Mouse (Mus musculus): ENCODE measurements around the gene Noto. TPM values are rescaled to one million over a fixed set of nuclear protein-coding genes. Genes with fewer than 3 reads are reported as not detected.

The Noto gene
- polyA plus RNA-seq, 1 experiment from 2014 or later = not detected

DNA sequence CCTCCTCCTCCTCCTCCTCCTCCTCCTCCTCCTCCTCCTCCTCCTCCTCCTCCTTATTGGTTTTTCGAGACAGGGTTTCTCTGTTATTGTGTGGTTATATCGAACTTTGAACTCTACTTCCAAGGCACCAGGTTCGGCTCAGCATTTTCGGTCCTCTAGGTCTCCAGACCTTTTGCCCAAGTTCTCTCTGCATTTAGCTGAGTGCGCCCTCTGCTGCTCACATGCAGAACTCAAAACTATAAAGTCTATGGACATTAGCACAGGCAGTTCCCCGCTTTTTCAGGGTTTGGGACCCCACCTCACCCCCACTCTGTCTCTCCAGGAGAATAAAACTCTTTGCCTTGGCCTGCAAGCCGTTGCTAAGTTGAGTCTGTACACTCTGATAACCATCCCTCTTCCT, 31.9 kb upstream of the Noto start:
- H3K4me1 ChIP-seq (replicated peaks) = no peaks in the 10 kb centered on the region
- no peak for ATAC-seq (ENCODE audit: low read depth)
- WGBS = 34% methylated on average over 6 of the region's 7 CpGs

DNA sequence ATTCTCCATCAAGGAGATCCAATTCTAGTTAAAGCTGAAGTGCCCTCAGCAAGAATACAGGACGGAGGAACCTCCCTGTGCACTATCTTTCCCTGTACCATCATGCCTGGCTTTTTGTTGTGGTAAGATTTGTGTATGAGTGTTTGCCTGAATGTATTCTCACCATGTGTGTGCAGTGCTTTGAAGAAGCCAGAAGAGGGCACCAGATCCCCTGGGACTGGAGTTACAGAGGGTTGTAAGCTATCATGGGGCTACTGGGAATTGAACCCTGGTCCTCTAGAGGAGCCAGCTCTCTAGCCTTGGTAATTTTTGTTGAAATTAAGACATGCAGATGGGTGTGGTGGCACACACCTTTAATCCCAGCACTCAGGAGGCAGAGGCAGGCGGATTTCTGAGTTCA, 28.3 kb upstream of the Noto start:
- no peak overlapping the region for H3K27ac ChIP-seq (replicated peaks)
- no peak overlapping the region for H3K4me2 ChIP-seq
- no peak overlapping the region for H3K9ac ChIP-seq
- H3K4me1 ChIP-seq (replicated peaks) = no peaks in the 10 kb centered on the region
- whole genome bisulfite sequencing = 96% methylated on average over 2 of the region's 2 CpGs
- 0 out of 2 replicates have a peak, but pooled peaks cover 4% of the 10 kb centered on the region for H3K27me3 ChIP-seq
- H3K36me3 ChIP-seq = no peaks in the 10 kb centered on the region
- H3K9me3 ChIP-seq = no peaks in the 10 kb centered on the region
- ATAC-seq (ENCODE audit: low read depth) = no peak
- H3K4me3 ChIP-seq = no peak overlapping the region

More for the DNA sequence above, 31.9 kb upstream of the Noto start:
- H3K4me2 ChIP-seq = no peak overlapping the region
- H3K27ac ChIP-seq (replicated peaks) = no peak overlapping the region
- H3K36me3 ChIP-seq = no peaks in the 10 kb centered on the region
- no peaks in the 10 kb centered on the region for H3K9me3 ChIP-seq
- no peak overlapping the region for H3K4me3 ChIP-seq
- H3K27me3 ChIP-seq = peaks cover 10% of the 10 kb centered on the region; the same call in 1 of the 2 replicates
- H3K9ac ChIP-seq = no peak overlapping the region

DNA sequence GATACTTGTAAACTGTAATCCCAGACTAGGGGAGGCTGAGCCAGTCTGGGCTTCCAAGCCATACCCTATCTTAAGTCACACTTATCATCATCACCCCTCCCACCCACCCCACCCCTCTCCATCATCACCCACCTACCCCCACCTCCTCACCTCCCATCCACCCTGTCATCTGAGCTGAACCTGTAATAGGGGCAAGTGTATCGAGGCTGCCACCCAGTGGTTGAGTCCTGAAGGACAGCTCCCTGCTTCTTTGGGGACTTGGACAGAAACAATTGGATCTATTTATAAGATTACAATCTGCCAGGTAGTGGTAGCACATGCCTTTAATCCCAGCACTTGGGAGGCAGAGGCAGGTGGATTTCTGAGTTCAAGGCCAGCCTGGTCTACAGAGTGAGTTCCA, 26.5 kb upstream of the Noto start:
- Histone ChIP-seq H3K4me1 (replicated peaks) (no peaks in the 10 kb centered on the region), H3K9ac (no peak overlapping the region), H3K36me3 (no peaks in the 10 kb centered on the region), H3K27ac (replicated peaks) (no peak overlapping the region), H3K9me3 (no peaks in the 10 kb centered on the region), H3K4me2 (no peak overlapping the region), H3K4me3 (no peak overlapping the region), H3K27me3 (no peaks in the 10 kb centered on the region)
- no peak for ATAC-seq (ENCODE audit: low read depth)
- 13% methylated on average over 1 of the region's 1 CpGs for WGBS

DNA sequence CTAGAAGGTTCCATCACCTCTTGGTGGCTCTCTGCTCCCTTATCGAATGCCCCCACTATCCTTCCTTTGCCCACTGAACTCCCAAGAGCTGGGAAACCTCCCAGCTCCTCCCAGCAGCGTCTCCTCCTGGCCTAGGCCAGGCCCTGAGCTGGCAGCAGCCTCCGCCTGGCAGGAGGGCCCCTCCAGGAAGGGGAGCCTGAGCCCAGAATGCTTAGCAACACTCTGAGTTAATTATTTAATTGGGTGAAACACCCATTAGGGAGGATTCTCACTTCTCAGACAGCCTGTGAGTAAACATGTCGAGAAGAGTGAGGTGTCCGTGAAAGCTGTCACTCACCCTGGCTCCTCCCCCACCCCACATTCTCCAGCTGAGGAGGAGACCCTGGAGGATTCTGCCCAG, 24.0 kb upstream of the Noto start:
- H3K4me1 ChIP-seq (replicated peaks) = no peaks in the 10 kb centered on the region
- no peak overlapping the region for H3K9ac ChIP-seq
- H3K4me3 ChIP-seq = no peak overlapping the region
- H3K27ac ChIP-seq (replicated peaks) = no peak overlapping the region
- no peak overlapping the region for H3K4me2 ChIP-seq
- ATAC-seq (ENCODE audit: low read depth) = no peak
- no peaks in the 10 kb centered on the region for H3K9me3 ChIP-seq
- H3K36me3 ChIP-seq = no peaks in the 10 kb centered on the region
- WGBS = 33% methylated on average over 5 of the region's 5 CpGs
- H3K27me3 ChIP-seq = peaks cover 6% of the 10 kb centered on the region; the same call in 1 of the 2 replicates

DNA sequence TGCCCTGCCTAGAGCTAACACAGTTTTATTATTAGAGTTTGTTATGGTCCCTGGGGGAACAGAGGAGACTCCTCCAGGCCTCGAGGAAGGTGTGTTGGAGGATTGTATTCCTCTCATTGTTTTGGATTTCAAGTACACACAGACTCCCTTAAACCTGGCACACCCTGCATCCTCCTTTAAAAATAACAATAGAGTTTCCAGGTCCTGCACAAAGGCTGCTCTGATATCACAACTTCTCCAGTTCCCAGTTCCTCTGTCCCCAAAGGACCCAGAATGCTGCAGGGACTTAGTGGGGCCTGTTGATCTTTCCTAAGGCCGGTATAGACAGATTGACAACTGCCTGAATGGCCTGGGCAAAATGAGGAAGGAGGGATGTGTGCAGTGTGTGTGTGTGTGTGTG, 21.1 kb upstream of the Noto start:
- Histone ChIP-seq H3K4me1 (replicated peaks) (no peaks in the 10 kb centered on the region), H3K27me3 (peaks cover 28% of the 10 kb centered on the region), H3K4me2 (no peak overlapping the region), H3K36me3 (no peaks in the 10 kb centered on the region), H3K9ac (no peak overlapping the region), H3K27ac (replicated peaks) (no peak overlapping the region), H3K9me3 (no peaks in the 10 kb centered on the region), H3K4me3 (no peak overlapping the region)
- ATAC-seq (ENCODE audit: low read depth) = no peak
- 45% methylated on average over 2 of the region's 2 CpGs for WGBS

DNA sequence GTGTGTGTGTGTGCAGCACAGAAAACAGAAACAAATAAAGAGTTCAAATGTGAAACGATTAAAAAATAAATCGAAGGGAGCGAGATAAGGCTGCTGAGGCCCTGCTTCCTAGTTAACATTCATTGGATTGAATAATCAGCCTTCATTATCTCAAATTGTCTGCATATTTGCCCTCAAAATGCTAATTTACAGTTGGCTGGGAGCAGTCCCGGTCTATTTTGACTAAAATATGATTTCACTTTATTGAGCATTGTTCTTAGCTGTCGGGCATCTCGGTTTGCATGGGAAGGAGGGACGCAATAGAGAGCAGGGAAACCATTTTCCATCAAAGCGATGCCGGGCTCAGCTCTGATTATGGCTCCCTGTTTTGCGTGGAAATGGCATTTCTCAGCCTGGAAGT, 20.6 kb upstream of the Noto start:
- H3K27ac ChIP-seq (replicated peaks) = no peak overlapping the region
- no peaks in the 10 kb centered on the region for H3K4me1 ChIP-seq (replicated peaks)
- ATAC-seq (ENCODE audit: low read depth) = no peak
- H3K36me3 ChIP-seq = no peaks in the 10 kb centered on the region
- no peaks in the 10 kb centered on the region for H3K9me3 ChIP-seq
- no peak overlapping the region for H3K9ac ChIP-seq
- H3K4me2 ChIP-seq = no peak overlapping the region
- peaks cover 32% of the 10 kb centered on the region for H3K27me3 ChIP-seq
- WGBS = 71% methylated on average over 10 of the region's 10 CpGs
- H3K4me3 ChIP-seq = no peak overlapping the region

DNA sequence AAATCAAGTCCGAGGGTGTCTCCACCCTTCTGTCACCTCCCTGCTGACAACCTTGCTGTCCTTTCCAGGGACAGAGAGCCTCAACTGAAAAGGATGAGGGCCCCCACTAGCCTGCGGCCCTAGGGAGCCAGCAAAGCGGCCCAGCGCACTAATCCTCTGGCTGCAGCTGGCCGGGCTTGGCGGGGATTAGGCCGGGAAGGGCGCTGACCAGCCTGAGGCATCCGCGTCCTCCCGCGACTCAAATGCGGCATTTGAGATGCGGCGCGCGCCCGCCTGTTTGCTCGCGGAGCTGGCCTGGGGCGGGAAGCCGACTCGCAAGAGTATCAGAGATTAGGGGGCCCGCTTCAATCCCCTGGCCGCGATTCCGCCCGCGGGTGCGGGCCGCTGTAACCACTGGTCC, 14.7 kb upstream of the Noto start:
- H3K4me2 ChIP-seq = peak overlapping the region; percentile 41
- peak overlapping the region; percentile 24 for H3K4me3 ChIP-seq
- no peak for ATAC-seq (ENCODE audit: low read depth)
- H3K27ac ChIP-seq (replicated peaks) = no peak overlapping the region
- no peaks in the 10 kb centered on the region for H3K9me3 ChIP-seq
- peak overlapping the region; percentile 61; the same call in 1 of the 2 replicates for H3K9ac ChIP-seq
- H3K36me3 ChIP-seq = no peaks in the 10 kb centered on the region
- H3K27me3 ChIP-seq = peaks cover 58% of the 10 kb centered on the region
- 2% methylated on average over 31 of the region's 31 CpGs for WGBS
- H3K4me1 ChIP-seq (replicated peaks) = peaks cover 6% of the 10 kb centered on the region

DNA sequence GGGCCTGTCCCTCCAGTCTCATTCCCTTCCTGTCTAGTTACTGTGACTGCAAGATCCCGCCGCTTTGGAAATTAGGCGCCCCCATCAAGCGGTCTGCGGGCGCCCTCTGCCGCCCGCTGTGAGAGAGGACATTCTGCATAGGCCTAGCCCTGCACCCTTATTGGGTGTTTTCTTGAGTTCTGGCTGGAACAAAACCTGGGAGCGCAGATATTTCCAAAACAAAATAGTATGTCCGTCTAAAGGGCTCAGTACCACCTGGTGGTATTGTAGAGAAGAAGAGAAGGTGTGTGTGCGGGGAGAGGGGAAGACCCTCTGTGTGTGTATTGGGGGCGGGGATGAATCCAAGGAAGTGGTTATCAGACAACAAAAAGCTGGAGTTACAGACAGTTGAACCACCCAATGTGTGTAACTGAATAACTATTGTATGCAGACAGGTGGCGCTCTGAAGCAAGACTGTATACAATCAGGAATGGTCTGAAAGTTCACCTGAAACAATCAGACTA, 12.9 kb upstream of the Noto start:
- ATAC-seq (ENCODE audit: low read depth) = peak; percentile 72
- 12% methylated on average over 13 of the region's 13 CpGs for WGBS
- Histone ChIP-seq H3K9ac (no peak overlapping the region), H3K4me1 (replicated peaks) (peaks cover 6% of the 10 kb centered on the region), H3K9me3 (no peaks in the 10 kb centered on the region), H3K4me3 (no peak overlapping the region), H3K27me3 (peaks cover 53% of the 10 kb centered on the region), H3K36me3 (no peaks in the 10 kb centered on the region), H3K27ac (replicated peaks) (no peak overlapping the region), H3K4me2 (no peak overlapping the region)

DNA sequence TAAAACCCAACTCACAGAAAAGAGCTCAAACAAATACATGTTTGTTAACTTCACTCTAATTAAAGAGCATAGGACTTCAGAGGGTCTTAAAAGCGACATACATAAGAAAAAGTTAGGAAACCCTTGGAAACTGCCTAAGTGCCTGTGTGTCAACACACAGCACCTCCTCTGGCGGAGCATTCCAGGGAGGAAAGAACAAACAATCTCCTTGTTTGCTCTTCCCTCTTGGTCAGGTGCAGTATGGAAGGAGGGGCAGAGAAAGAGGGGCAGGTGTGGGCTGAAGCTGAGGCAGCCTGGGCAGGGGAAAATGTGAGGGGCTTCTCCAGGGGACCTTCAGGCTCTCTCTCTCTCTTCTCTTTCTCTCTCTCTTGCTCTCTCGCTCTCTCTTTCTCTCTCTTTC, 7.9 kb upstream of the Noto start:
- H3K4me1 ChIP-seq (replicated peaks) = no peaks in the 10 kb centered on the region
- H3K9me3 ChIP-seq = no peaks in the 10 kb centered on the region
- no peak overlapping the region for H3K4me3 ChIP-seq
- peaks cover 16% of the 10 kb centered on the region for H3K27me3 ChIP-seq
- WGBS = 53% methylated on average over 3 of the region's 3 CpGs
- no peak for ATAC-seq (ENCODE audit: low read depth)
- no peak overlapping the region for H3K4me2 ChIP-seq
- H3K27ac ChIP-seq (replicated peaks) = no peak overlapping the region
- no peak overlapping the region for H3K9ac ChIP-seq
- H3K36me3 ChIP-seq = no peaks in the 10 kb centered on the region

DNA sequence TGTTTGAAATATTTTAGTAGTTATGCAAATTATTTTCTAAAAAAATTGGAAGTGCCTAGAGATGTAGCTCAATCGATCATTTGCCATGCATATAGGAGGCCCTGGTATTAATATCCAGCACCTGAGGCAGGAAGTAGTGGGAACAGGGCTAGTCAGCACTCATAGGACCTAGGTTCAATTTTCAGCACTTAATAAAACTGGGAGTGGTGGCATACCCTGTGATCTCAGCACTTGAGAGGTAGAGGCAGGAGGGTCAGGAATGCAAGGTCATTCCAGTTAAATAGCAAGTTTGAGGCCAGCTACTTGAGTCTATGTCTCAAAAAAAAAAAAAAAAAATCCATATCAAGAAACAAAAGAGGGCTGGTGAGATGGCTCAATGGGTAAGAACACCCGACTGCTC, 4.5 kb upstream of the Noto start:
- no peak for ATAC-seq (ENCODE audit: low read depth)
- Histone ChIP-seq H3K9ac (no peak overlapping the region), H3K27ac (replicated peaks) (no peak overlapping the region), H3K27me3 (peaks cover 38% of the 10 kb centered on the region), H3K9me3 (no peaks in the 10 kb centered on the region), H3K4me1 (replicated peaks) (no peaks in the 10 kb centered on the region), H3K4me2 (no peak overlapping the region), H3K36me3 (no peaks in the 10 kb centered on the region), H3K4me3 (no peak overlapping the region)
- 92% methylated on average over 2 of the region's 2 CpGs for WGBS

DNA sequence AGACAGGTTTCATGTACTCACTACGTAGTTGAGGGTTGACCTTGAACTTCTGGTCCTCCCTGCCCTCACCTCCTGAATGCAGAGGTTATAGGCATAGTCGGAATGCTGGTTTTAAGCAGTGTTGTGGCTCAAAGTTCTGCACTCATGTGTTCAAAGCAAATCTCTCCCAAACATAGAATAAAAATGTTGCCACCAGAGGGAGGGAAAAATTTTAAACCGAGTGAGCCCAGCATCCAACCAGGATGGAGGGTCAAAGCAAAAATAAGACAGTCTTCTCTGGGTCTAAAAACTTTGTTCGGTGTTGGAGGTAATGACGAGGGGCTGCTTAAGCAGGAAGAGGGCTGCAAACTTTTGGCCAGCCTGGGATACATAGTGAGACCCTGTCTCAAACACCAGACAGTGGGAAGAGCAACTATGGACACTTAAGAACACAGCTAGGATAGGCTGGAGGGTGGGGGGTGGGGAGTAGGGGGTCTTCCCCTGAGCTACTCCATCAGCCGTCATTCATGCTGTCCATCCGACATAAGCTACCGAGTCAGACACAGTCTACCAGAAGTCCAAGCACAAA, 7.7 kb downstream of the Noto start:
- no peak overlapping the region for H3K27ac ChIP-seq (replicated peaks)
- 52% methylated on average over 8 of the region's 8 CpGs for WGBS
- peaks cover 11% of the 10 kb centered on the region; the same call in 1 of the 2 replicates for H3K4me1 ChIP-seq (replicated peaks)
- H3K9ac ChIP-seq = peak overlapping the region; percentile 80
- H3K36me3 ChIP-seq = no peaks in the 10 kb centered on the region
- H3K4me2 ChIP-seq = peak overlapping the region; percentile 80
- H3K4me3 ChIP-seq = peak overlapping the region; percentile 88
- H3K27me3 ChIP-seq = 0 out of 2 replicates have a peak, but pooled peaks cover 10% of the 10 kb centered on the region
- H3K9me3 ChIP-seq = no peaks in the 10 kb centered on the region
- ATAC-seq (ENCODE audit: low read depth) = peak; percentile 66

DNA sequence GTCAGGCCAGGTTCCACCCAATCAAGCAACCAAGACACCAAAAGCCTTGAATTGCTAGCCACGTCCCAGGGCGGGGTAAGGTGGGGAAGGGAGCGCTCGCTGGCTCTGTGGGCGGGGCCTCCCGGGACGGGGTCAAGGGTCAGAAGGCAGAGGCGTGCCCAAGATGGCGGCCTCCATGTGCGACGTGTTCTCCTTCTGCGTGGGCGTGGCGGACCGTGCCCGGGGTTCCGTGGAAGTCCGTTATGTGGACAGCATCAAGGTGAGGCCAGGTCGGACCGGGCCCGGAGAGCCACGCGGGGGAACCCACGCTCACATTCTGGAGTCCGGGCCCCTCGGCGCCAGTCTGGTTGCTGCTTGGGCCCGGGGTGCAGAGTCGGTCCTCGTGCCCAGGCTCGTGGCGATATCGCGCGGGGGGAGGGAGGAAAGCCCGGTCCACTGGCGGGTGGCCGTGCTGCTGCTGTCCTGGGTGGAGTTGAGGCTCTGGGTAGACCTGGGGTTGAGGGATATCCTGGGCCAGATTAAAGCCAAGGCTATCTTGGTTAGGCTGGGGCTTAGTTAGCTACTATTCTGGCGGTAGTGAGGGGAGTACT, 8.3 kb downstream of the Noto start, which contains the start of gene Smyd5:
Gene Smyd5 (plus strand): TSS at position 148 of the 590 bp plus-strand sequence.
- Histone ChIP-seq H3K4me2 (peak within 1 kb of the TSS; percentile 80), H3K4me1 (replicated peaks) (peaks cover 11% of the 10 kb centered on the region; the same call in 1 of the 2 replicates), H3K9me3 (no peaks in the 10 kb centered on the region), H3K4me3 (peak within 1 kb of the TSS; percentile 88), H3K9ac (peak within 1 kb of the TSS; percentile 80), H3K36me3 (no peaks in the 10 kb centered on the region), H3K27me3 (0 out of 2 replicates have a peak, but pooled peaks cover 10% of the 10 kb centered on the region), H3K27ac (replicated peaks) (no peak within 1 kb of the TSS)
- ATAC-seq (ENCODE audit: low read depth) = peak; percentile 81
- under 1% methylated on average over 39 of the region's 39 CpGs for WGBS
